In genomic region chr7:58690069-58690923, GRCm38 (mm10) we compare ENCODE assay signal across 16 mouse cellular contexts. TPM values are rescaled to one million over a fixed set of nuclear protein-coding genes. Genes with fewer than 3 reads are reported as not detected.
DNase-seq lines count a peak whose midpoint lies in the region; ATAC-seq and TF ChIP-seq lines count a peak whose summit lies in the region.
"Had no signal": no experiment of that assay in that cellular context is flagged by ENCODE, and none has a peak within 500 bp of the region (broad histone marks: within the 10 kb centered on the region; RNA-seq: fewer than 3 reads in every experiment).

No protein-coding gene starts in this region.

- H3K4me2 ChIP-seq in hindbrain, embryonic 14.5 days (replicated peaks): no peak overlapping the region
- H3K4me2 ChIP-seq in kidney, embryonic 16.5 days (replicated peaks; ENCODE audit: low read depth, low read length): no peak overlapping the region
- H3K4me2 ChIP-seq: heart, embryonic 15.5 days had no signal

- no peak for TF ChIP-seq CTCF in left cerebral cortex, adult 2 months (IDR thresholded peaks at IDR 0.05)
- TF ChIP-seq CTCF in embryonic fibroblast, embryonic 13.5 days (IDR thresholded peaks at IDR 0.05; ENCODE audit: borderline replicate concordance, insufficient read depth, low read length): no peak

- no peak for TF ChIP-seq POLR2A in embryonic fibroblast, embryonic 13.5 days (IDR thresholded peaks at IDR 0.05; ENCODE audit: low read depth, low read length)

- ATAC-seq in hindbrain, embryonic 14.5 days (ENCODE audit: low FRiP score): peak; percentile 37; the same call in 1 of the 2 replicates
- ATAC-seq in kidney, embryonic 16.5 days (ENCODE audit: low FRiP score, low TSS enrichment): no peak

- no peaks in the 10 kb centered on the region for H3K9me3 ChIP-seq in hindbrain, embryonic 14.5 days (ENCODE audit: control insufficient read depth, low read length)
- no peaks in the 10 kb centered on the region for H3K9me3 ChIP-seq in kidney, embryonic 16.5 days (ENCODE audit: low read length)
- H3K9me3 ChIP-seq: heart, embryonic 15.5 days had no signal

- intact Hi-C loops in left cerebral cortex, adult 2 months (cut with DNase I): no loop called here

- no peak overlapping the region for H3K9ac ChIP-seq in hindbrain, embryonic 14.5 days
- no peak overlapping the region for H3K9ac ChIP-seq in kidney, embryonic 16.5 days (replicated peaks; ENCODE audit: low read length)
- H3K9ac ChIP-seq: heart, embryonic 15.5 days had no signal

- WGBS in hindbrain, embryonic 14.5 days: 75% methylated on average over 6 of the region's 6 CpGs
- WGBS in kidney, embryonic 16.5 days: 78% methylated on average over 6 of the region's 6 CpGs

- peaks cover 28% of the 10 kb centered on the region for H3K4me1 ChIP-seq in embryonic fibroblast, embryonic 13.5 days (ENCODE audit: control insufficient read depth, insufficient read depth, low read length)
- H3K4me1 ChIP-seq in hindbrain, embryonic 14.5 days (replicated peaks; ENCODE audit: control insufficient read depth, insufficient read depth, low read length): no peaks in the 10 kb centered on the region
- no peaks in the 10 kb centered on the region for H3K4me1 ChIP-seq in kidney, embryonic 16.5 days (ENCODE audit: insufficient read depth, low read length)

- no peaks in the 10 kb centered on the region for H3K27me3 ChIP-seq in hindbrain, embryonic 14.5 days (ENCODE audit: control insufficient read depth, insufficient read depth, low read length)
- H3K27me3 ChIP-seq in kidney, embryonic 16.5 days (ENCODE audit: insufficient read depth, low read length): no peaks in the 10 kb centered on the region
- H3K27me3 ChIP-seq: heart, embryonic 15.5 days had no signal

- peak overlapping the region; percentile 40; the same call in 1 of the 2 replicates for H3K27ac ChIP-seq in left cerebral cortex, adult 2 months
- peak overlapping the region; percentile 34; the same call in 1 of the 2 replicates for H3K27ac ChIP-seq in embryonic fibroblast, embryonic 13.5 days (ENCODE audit: insufficient read depth, low read length)
- H3K27ac ChIP-seq in hindbrain, embryonic 14.5 days: peak overlapping the region; percentile 41; the same call in 1 of the 2 replicates
- H3K27ac ChIP-seq in kidney, embryonic 16.5 days (ENCODE audit: low read length): no peak overlapping the region
- H3K27ac ChIP-seq: heart, embryonic 15.5 days; macrophage had no signal

- no peak for DNase-seq in left cerebral cortex, adult 2 months (ENCODE audit: extremely low spot score in 1 of 2, low spot score in 2 of 2)
- no peak for DNase-seq in left cerebral cortex, adult 9 months (ENCODE audit: low spot score in 2 of 2)
- no peak for DNase-seq in hindbrain, embryonic 14.5 days (ENCODE audit: low spot score)
- DNase-seq in retina, embryonic 14.5 days (ENCODE audit: low spot score): peak; percentile 53
- no peak for DNase-seq in lung, postnatal 36 days
- DNase-seq in B cell, adult 2 months: no peak
- DNase-seq: adrenal gland, adult 2 months; cerebellum, adult 9-11 months; embryo, embryonic 11 days; kidney, adult 9 months; liver; lung, adult 18-20 months had no signal

- no peak overlapping the region for H3K4me3 ChIP-seq in left cerebral cortex, adult 2 months
- no peak overlapping the region for H3K4me3 ChIP-seq in embryonic fibroblast, embryonic 13.5 days (ENCODE audit: insufficient read depth, low read length)
- no peak overlapping the region for H3K4me3 ChIP-seq in hindbrain, embryonic 14.5 days (replicated peaks; ENCODE audit: low read length)
- no peak overlapping the region for H3K4me3 ChIP-seq in kidney, embryonic 16.5 days (ENCODE audit: low read length)
- H3K4me3 ChIP-seq: heart, embryonic 15.5 days had no signal

- no peaks in the 10 kb centered on the region for H3K36me3 ChIP-seq in hindbrain, embryonic 14.5 days (replicated peaks; ENCODE audit: control insufficient read depth, insufficient read depth)
- H3K36me3 ChIP-seq in kidney, embryonic 16.5 days (ENCODE audit: insufficient read depth, low read length): no peaks in the 10 kb centered on the region
- H3K36me3 ChIP-seq: heart, embryonic 15.5 days had no signal

RNA-seq across cellular contexts. Expression of gene Atp10a, which starts 34.3 kb away (rescaled TPM):
- total RNA-seq in left cerebral cortex, adult 2 months (2021): 1 to 10 TPM; 8.8 to 9.2 TPM
- polyA plus RNA-seq in embryonic fibroblast, embryonic 13.5 days (2011; ENCODE audit: insufficient read length, low read depth, missing spikeins): 16.5 and 17.2 TPM in 2 replicates
- 1.6 and 1.7 TPM in 2 replicates for polyA plus RNA-seq in hindbrain, embryonic 14.5 days (2014; fragmentation: Nextera tagmentation; extraction: Ambion mirVana)
- 3.6 and 4.0 TPM in 2 replicates for polyA plus RNA-seq in kidney, embryonic 16.5 days (2015; fragmentation: Nextera tagmentation; extraction: Ambion mirVana)
